Mouse (Mus musculus) common myeloid progenitor, adult 5-6 weeks (primary cell): ENCODE data around the gene Bicdl2. TPM values are rescaled to one million over a fixed set of nuclear protein-coding genes. Genes with fewer than 3 reads are reported as not detected.
A peak's percentile ranks its signal among the peaks of the same experiment; 100 is the strongest.

Experiments used
- ATAC-seq: replicated peaks from 2 replicates; pipeline ENCODE4 v1.8.0; 2016; ENCODE audit warnings: low read depth, mild to moderate bottlenecking, moderate TSS enrichment, inconsistent platforms; ENCODE audit not compliant: poor library complexity, severe bottlenecking
- total RNA-seq: library from RNA; stranded (forward); fragments of 200-1000, 187-1606 nt; gene quantifications from 2 replicates; pipeline ENCODE4 v1.2.3, GENCODE M21; 2017

The Bicdl2 gene
- total RNA-seq, 1 experiment from 2014 or later, result not detected

DNA sequence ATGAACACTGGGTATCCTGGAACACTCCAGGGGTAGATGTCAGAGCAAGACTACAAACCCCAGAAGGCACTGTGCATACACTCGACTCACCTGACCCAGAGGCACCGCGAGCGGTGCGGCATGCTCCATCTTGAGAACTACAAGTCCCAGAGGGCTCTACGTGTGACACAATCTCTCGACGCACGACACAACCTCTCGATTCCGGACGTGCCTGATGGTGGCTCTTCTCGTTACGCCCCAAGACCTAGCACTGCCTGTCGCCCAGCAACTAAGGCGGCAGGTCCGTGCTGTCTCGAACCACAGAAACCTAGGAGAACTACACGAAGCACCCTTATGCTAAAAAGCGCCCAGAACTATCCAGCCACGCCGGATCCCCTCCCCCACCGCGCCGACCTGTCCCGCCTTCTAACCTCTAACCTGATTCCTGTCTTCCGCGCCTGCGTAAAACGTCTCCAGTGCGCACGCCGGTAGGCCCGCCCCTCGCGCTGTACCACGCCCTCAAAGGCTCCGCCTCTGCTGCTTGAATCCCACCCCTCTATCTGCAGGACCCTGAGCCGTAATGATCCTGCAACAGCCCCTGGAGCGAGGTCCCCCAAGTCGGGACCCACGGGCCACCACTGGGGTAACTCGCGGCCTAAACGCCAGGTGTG is 13.2 kb downstream of the Bicdl2 start, which contains the start of the genes Hcfc1r1 and Thoc6:
Hcfc1r1 (plus strand) TSS at position 173 of the 650 bp plus-strand sequence.
Thoc6 (minus strand) TSS at position 459 of the 650 bp plus-strand sequence.
- peak; percentile 74 for ATAC-seq

DNA sequence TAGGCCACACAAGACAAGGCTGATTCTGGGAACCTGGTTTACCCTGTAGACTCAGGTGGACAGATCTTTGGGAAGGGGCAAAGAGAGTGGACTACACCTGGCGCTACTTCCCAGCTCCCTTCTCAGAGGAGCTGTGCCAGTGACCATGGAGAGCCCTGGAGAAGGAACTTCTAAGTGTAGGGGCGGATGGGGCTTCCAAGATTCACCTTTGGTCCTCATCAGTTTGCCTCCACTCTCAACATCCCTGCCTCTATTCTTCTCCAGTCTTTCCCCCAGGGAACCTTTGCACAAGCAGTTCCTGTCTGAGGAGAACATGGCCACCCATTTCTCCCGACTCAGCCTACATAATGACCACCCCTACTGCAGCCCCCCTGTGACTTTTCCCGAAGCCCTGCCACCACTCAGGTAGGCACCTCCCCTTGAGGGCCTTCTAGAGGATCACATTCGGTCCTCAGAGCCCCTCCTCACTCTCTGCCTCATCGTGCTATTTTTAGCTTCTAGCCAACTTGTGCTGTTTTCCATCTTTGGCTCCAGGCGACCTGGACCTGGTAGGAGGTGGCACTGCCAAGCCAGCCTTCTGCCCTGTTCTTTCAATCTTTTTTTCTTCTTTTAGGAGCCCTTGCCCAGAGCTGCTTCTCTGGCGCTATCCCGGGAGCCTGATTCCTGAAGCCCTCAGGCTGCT is 14.1 kb downstream of the Bicdl2 start:
- ATAC-seq, result no peak

DNA sequence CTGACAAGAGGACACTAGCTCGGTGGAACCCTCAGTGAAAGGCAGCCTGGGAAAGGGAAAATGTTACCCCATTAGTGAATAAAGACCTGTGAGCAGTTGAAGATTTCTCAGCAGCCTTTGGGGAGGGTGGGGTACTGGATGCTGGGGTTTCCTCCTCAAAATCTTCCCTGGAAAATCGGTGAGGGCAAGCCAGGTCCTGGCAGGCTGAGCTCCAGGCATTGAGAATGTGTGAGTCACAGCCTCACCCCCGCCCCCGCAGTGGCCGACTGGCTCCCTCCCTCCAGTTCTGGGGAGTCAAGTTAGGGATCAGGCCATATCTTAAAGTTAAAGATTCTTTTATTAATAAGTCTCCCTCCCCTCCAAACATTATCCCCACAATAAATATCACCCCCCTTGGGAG is 14.8 kb downstream of the Bicdl2 start:
- no peak for ATAC-seq

DNA sequence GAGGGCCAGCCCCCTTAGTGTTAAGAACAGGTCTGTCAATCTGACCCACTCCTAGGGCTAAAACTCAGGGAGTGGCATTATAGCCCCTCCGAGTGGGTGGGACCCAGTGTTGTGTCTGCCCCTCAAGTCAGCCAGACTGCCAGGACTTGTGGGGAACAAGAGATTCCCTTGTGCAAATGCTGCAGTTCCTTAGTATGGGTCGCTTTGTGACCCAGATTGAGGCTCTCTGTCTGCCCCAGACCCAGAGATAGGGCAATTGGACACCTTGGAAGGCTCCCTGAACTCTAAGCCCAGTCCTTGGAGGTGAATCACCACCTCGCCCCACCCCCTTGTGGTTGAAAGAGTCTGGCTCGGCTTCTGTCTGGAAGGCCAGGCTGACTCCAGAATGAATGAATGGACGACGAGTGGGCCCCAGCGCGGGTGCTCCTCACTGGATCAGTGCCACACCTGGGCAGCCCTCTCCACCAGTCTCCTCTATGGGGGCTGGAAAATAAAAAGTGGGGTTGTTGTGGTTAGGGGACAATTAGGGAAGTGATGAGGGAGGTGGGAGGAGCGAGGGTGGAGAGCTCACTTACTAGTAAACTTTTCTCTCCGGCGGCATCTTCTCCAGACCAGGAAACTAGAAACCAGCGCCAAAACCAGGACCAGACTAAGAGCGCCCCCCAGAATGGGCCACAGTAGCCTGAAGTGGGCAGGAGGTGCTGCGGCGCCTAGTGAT is 15.4 kb downstream of the Bicdl2 start:
- ATAC-seq, result peak; percentile 31

DNA sequence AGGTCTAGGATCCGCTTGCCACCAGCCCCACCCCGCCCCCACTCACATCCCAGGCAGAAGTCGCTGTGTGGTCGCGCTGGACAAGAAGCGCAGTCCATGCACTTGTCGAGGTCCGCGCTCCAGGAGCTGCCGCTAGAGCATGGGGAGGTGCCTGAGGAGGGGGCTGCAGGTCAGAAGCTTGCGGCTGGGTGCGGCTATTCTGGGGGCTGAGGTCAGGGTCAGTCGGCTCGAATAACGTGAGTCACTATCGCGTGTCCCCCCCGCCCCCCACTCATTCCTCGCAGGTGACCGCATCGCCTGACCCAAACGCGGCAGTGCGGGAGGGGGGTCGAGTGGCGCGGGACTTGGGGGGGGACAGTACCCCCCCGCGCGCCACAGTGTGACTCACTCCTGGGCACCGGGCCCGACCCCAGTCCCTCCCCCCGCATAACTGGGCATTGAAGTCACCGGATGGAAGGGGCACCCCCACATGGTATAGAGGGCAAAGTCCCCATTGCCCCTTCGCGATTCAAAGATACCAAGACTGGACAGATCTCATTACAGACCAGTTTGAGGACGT is 16.2 kb downstream of the Bicdl2 start:
- ATAC-seq, result no peak

DNA sequence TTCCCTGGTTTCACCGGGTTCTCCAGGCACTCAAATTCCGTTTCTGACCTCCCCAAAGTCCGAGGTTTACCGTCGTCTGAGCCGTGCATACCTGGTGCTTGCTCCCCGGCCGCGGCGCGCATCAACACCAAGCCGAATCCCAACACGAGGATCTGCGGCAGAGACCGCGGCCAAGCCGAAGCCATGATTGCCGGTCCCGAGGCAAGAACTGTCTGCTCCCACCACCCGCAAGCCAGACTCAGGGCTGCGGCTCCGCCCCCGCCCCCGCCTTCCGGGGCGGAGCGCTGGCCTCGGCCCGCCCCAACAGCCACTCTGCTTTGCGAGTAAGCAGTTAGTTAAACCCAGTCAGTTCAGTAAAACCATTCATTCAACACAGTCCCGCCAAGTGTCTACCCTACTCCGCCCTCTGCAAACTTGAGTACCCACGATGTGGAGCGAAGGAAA is 17.0 kb downstream of the Bicdl2 start, which contains the start of gene Tnfrsf12a:
Tnfrsf12a (minus strand) TSS at position 233 of the 444 bp plus-strand sequence.
- peak; percentile 51 for ATAC-seq

DNA sequence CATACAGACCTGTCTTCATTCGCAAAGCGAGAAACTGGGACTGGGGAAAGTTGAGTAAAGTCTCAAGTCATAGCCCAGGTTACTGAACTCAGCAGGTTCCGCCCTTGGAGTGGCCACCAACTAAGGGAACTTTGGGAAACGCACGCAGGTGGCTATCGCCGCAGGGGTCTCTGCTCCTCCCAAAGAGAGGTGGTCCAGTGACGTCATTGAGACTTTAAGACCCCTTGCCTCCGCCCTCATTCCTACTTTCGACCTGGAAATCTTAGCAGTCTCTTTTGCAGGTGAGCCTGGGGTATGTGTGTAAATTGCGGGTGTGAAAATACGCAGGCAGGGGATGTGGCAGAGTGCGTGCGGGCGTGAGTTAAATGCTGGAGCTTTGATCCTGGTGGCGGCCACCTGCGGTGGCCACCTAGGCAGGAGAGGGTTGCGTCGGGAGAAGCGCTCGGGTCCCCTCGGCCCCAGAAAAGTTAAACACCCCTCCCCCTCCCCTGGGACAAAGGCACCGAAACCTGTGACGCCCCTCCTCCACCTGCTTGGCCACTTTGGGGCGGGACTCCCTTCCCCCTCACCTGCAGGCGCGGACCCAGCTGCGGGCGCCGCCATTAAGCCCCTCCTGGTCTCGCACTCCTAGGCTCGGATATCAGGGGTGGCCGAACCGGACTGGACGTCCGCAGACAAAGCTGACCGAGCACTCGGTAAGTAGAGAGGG is 19.0 kb downstream of the Bicdl2 start, which contains the start of gene Cldn6:
Cldn6 (plus strand) TSS at position 123 of the 709 bp plus-strand sequence.
- no peak for ATAC-seq

DNA sequence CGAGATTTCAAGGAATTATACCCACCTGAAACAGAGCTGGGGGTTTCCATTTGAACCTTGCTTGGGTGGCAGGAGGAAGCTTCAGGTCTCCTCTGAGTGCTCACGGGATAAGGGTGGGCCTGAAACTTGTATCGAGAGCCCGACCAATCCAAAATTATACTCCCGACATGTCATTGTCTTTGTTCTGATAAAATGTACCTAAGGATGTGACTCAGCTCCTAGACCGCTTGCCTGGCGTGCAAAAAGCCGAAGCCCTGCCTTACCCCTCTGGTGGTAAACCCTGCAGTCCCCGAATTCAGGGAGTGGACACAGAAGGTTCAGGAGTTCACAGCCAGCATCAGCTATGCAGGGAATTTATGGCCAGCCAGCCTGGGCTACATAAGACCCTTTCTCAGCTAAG is 20.0 kb downstream of the Bicdl2 start:
- ATAC-seq, result no peak

DNA sequence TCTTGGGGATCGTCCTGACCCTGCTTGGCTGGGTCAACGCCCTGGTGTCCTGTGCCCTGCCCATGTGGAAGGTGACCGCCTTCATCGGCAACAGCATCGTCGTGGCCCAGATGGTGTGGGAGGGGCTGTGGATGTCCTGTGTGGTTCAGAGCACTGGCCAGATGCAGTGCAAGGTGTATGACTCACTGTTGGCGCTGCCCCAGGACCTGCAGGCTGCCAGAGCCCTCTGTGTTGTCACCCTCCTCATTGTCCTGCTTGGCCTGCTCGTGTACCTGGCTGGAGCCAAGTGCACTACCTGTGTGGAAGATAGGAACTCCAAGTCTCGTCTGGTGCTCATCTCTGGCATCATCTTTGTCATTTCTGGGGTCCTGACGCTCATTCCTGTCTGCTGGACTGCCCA is 20.8 kb downstream of the Bicdl2 start:
- no peak for ATAC-seq

DNA sequence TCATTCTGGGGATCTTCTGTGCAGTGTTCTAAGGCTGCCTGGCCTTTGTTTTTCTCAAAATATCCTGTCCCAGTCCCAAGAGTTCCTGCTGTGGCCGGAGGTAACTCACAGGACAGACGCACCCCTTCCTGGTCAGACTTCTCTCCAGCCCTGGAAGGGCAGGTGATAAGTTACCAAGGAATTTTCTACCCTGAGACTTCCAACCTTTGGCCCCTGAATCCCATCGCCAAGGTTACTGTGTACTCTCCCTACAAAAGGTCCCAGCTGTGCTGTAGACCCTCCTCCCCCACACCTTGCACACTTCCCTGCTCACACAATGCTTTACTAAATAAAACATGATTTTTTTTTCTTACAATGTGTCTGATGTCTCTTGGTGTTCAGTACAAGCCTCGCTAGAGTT is 21.8 kb downstream of the Bicdl2 start:
- no peak for ATAC-seq

DNA sequence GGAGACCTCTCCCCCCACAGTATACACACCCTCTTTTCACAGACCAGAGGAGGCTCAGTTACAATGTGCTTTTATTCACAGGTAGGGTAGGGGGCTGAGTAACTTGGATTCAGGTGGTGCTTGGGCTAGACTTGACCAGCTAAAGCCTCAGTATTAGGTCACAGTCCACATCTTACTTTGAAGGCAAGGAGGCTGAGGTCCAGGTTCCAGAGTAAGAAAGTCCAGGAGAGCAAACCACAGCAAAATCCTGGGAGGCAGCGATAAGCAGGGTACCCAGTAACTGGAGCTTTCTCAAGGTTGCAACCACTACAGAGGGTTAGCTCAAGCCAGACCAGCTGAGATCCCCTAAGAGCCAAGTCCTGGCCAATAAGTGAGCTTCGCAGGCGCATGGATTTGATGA is 22.2 kb downstream of the Bicdl2 start:
- ATAC-seq, result no peak

DNA sequence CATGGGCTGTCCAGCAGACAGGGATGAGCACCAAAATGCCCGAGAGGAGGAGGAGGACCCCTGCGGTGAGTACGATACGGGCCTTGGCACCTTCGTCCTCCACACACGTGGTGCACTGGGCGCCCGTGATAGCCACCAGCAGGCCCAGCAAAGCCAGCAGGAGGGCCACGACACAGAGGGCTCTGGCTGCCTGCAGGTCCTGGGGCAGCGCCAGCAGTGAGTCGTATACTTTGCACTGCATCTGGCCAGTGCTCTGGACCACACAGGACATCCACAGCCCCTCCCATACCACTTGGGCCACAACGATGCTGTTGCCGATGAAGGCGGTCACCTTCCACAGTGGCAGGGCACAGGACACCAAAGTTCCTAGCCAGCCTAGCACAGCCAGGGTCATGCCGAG is 22.9 kb downstream of the Bicdl2 start:
- ATAC-seq, result no peak

DNA sequence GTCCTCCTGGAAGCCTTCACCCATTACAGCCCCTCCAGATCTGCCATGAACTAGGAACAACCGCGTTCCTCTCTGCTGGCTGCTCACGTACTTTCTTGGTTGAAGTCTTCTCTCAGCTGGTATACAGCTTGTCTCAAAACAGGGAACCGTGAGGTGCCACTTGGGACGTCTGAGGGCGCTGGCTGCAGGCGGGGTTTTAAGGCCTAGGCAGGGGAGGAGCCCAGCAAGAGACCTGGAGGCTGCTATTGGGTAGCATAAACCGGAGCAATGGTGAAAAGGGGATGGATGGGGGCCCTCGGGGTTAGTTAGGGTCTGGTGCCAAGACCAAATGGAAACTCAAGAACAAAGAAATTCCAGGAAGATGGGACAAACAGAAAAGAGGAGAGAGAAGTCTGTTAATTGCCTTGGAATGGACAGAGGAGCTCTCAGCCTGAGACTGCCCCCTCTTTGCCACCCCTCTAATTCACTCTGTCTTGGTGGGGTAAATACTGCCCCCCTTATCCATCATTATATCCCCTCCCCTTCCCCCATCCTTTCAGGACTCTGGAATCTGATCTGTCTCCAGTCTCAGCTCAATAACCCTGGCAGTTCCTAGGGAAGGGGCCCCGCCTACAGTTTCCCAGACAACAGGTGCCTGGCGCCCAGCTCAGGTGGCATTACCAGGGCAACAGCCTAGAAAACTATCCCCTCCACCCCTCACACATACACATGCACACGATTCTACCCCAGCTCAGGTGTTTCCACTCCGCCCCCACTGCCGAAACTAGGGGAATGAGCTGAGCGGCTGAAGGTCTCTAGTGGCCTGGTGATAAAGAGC is 23.8 kb downstream of the Bicdl2 start, which contains the start of gene Cldn9:
Cldn9 (minus strand) TSS at position 171 of the 817 bp plus-strand sequence.
- ATAC-seq, result peak; percentile 63

DNA sequence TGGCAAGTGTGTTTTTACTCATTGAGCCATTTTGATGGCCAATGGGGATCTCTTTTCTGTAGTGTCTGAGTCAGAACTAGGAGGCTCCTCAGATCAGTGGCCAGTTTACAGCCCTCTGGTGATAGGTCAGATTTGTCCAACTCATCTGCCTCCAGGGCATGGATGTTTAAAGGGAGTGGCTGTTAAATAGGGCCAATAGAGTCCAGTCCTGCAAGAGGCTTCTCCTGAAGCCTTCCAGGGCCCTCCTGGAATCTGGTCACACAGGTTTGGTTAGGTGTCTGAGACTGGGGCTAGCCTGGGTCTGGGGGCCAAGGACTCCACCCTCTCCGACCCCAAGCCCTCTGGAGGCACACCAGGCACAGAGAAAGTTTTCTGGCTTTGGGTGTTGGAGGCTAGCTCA is 34.2 kb downstream of the Bicdl2 start:
- ATAC-seq, result no peak

DNA sequence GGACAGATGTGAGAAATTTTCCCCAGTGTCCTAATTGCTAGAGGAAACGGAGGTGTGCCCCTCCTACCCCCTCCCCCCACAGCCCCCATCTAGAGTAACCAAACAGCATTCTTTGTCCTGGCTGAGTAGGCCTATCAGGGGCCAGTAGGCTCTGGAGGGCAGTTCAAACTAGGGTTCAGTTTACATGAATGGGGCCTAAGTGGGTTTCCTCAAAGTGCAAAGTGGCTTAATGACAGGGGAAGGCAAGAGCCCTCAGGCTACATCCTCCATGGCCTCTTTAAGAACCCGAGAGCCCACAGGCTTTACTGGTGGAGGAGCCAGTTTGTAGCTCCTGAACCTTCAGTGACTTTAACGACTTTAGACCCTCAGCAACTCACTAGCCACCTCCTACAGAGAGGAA is 35.5 kb downstream of the Bicdl2 start:
- no peak for ATAC-seq

DNA sequence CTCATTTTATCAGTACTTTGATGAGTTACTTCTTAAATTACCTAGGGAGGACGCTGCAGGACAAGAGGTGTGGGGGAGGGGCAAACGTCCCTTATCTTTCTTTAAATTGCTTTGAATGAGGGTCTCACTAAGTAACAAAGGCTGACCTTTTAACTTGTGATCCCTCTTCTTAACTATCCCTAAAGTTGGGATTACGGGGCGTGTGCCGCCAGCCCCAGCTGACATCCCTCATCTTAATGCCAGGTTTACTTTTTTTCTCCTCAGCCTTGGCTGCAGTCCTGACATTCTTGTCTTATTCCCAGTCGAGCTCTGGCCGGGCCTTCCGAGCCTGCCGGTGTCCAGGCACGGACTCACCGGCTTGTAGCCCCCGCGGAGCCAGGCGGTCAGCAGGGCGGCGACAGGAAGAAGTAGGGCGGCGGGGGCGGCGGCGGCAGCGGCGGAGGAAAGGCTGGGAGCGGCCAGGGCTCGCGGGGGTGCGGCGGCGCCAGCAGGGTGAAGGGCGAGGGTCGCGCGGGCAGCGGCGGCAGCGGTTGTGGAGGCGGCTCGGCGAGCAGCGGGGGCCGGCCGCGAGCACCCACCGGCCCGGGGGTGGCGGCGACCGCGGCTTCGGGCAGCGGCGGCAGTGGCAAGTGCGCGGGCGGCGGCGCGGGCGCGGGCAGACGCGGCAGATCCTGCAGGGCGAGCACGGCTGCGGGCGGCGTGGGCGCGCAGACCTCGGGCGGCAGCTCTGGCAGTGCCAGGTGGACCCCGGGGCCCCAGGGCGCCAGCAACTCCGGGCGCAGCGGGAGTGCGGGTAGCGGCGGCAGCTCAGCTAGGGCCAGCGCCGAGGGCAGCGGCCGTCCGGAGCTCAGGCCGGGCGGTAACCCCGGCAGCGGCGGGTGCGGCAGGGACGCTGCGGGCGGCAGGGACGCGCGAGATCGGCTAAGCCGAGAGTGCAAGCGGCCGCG is 39.1 kb downstream of the Bicdl2 start:
- ATAC-seq, result no peak

DNA sequence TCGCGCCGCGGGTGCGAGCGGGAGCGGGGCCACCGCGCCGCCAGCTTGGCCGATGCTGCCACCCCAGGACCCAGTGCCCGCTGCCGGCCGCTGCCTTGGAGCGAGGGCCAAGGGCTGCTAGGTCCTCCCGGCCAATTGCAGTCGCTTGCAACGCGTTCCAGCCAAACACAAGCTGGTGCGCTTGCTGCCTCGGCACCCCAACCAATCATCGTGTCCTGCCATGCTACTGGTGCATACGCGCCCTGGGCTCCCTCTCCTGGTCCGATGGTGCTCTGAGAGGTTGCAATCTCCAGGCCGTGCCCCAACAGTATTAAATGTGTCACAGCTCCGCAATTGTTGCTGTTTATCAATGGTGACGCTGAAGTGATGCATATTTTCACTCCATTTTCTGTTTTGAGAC is 39.8 kb downstream of the Bicdl2 start:
- peak; percentile 100 for ATAC-seq

DNA sequence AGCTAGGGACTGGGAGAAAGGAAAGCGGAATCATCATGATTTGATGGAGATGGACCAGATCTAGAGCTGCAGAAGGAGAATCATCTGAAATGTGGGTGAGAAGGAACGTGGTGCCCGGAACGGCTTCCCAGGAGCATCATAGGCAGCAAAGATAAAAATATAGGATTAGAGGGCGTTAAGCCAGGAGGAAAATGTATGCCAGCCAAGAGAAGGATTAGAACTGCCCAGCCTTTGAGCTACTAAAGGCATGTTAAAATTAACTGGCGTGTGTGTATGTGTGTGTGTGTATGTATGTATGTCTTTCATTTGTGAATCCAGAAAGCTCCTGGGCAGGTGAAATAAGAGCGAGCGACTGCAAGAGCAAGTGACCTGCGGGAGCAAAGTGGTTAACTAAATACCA is 43.0 kb downstream of the Bicdl2 start:
- ATAC-seq, result no peak
